Mouse (Mus musculus) olfactory bulb, adult 2 months (tissue): ENCODE data around the gene Gja8.

Experiments used
- CTCF ChIP-seq: fragments of 200-500 bp; IDR thresholded peaks from 2 replicates; pipeline ENCODE4 v1.5.1; 2012; ENCODE audit warnings: low read depth, mild to moderate bottlenecking, low read length, moderate library complexity; ENCODE audit not compliant: insufficient read depth
- POLR2A ChIP-seq: fragments of 200-500 bp; IDR thresholded peaks from 2 replicates; pipeline ENCODE4 v1.6.1; 2012; ENCODE audit warnings: mild to moderate bottlenecking, low read depth, low read length, moderate library complexity; ENCODE audit not compliant: insufficient read depth

GRCm38 (mm10) chr3:96904393-96904792, 21.4 kb downstream of the Gja8 start, which contains the start of gene Gja5:
- TF ChIP-seq CTCF, result no peak
- no peak for TF ChIP-seq POLR2A
